ENCODE assay signal across 16 mouse cellular contexts in genomic region chr7:63995255-63995980, GRCm38 (mm10). TPM values are rescaled to one million over a fixed set of nuclear protein-coding genes. Genes with fewer than 3 reads are reported as not detected.
A peak's percentile ranks its signal among the peaks of the same experiment; 100 is the strongest.
DNase-seq lines count a peak whose midpoint lies in the region; ATAC-seq and TF ChIP-seq lines count a peak whose summit lies in the region.
"Had no signal": no experiment of that assay in that cellular context is flagged by ENCODE, and none has a peak within 500 bp of the region (broad histone marks: within the 10 kb centered on the region; RNA-seq: fewer than 3 reads in every experiment).

No protein-coding gene starts in this region.

- no peak overlapping the region; the same call in 1 of the 2 replicates for H3K4me2 ChIP-seq in liver, embryonic 16.5 days (ENCODE audit: low read depth, low read length)
- H3K4me2 ChIP-seq: heart, embryonic 11.5 days; intestine, embryonic 15.5 days; limb, embryonic 12.5 days had no signal

- H3K9me3 ChIP-seq in liver, embryonic 16.5 days (replicated peaks; ENCODE audit: control insufficient read depth, low read length) = no peaks in the 10 kb centered on the region
- H3K9me3 ChIP-seq: intestine, embryonic 15.5 days; limb, embryonic 12.5 days had no signal

- H3K4me1 ChIP-seq in cerebellum, adult 2 months (ENCODE audit: control insufficient read depth, insufficient read depth, low read length) = peaks cover 18% of the 10 kb centered on the region
- H3K4me1 ChIP-seq in bone marrow, adult 2 months (ENCODE audit: control insufficient read depth, insufficient read depth, low read length) = peaks cover 26% of the 10 kb centered on the region
- peaks cover 87% of the 10 kb centered on the region for H3K4me1 ChIP-seq in liver, embryonic 16.5 days (ENCODE audit: control insufficient read depth, low read depth, low read length)
- H3K4me1 ChIP-seq: intestine, embryonic 15.5 days had no signal

- TF ChIP-seq CTCF in cerebellum, adult 2 months (IDR thresholded peaks at IDR 0.05; ENCODE audit: borderline replicate concordance, insufficient read depth, low read depth, low read length) = peak; percentile 29; the same call in 1 of the 2 replicates
- TF ChIP-seq CTCF in layer of hippocampus, adult 2 months (conservative IDR thresholded peaks at IDR 0.05) = peak; percentile 17; the same call in 1 of the 2 replicates
- peak; percentile 30; the same call in 1 of the 2 replicates for TF ChIP-seq CTCF in bone marrow, adult 2 months (IDR thresholded peaks at IDR 0.05; ENCODE audit: control insufficient read depth, insufficient read depth, low read length)

- no peak for DNase-seq in cerebellum, adult 2 months
- DNase-seq in cerebellum, adult 11-12 months = no peak
- no peak for DNase-seq in layer of hippocampus, adult 2 months (ENCODE audit: low spot score in 2 of 2)
- no peak for DNase-seq in layer of hippocampus, adult 9-10 months (ENCODE audit: low spot score)
- DNase-seq in cerebellum, adult 11 months = no peak
- no peak for DNase-seq in left cerebral cortex, postnatal 4 days
- DNase-seq: cerebellum, adult 9-11 months; forebrain, postnatal 0 days; gastrocnemius, postnatal 14 days; lung, postnatal 4 days; midbrain, embryonic 14.5 days had no signal

- no peak overlapping the region for H3K27ac ChIP-seq in cerebellum, adult 2 months (ENCODE audit: insufficient read depth, low read length)
- H3K27ac ChIP-seq in layer of hippocampus, adult 2 months = no peak overlapping the region
- peak overlapping the region; percentile 70 for H3K27ac ChIP-seq in bone marrow, adult 2 months (ENCODE audit: control insufficient read depth, insufficient read depth, low read depth, low read length, poor library complexity)
- H3K27ac ChIP-seq in liver, embryonic 16.5 days (ENCODE audit: low read length) = peak overlapping the region; percentile 90
- H3K27ac ChIP-seq: intestine, embryonic 15.5 days; limb, embryonic 12.5 days had no signal

- intact Hi-C loops in left cerebral cortex, postnatal 4 days (cut with DNase I) = no loop called here

- no peaks in the 10 kb centered on the region for H3K27me3 ChIP-seq in cerebellum, adult 2 months (ENCODE audit: control insufficient read depth, insufficient read depth, low read length)
- no peaks in the 10 kb centered on the region for H3K27me3 ChIP-seq in liver, embryonic 16.5 days (ENCODE audit: control insufficient read depth, insufficient read depth, low read depth, low read length)
- H3K27me3 ChIP-seq: intestine, embryonic 15.5 days; limb, embryonic 12.5 days had no signal

- H3K9ac ChIP-seq in liver, embryonic 16.5 days (ENCODE audit: low read depth, low read length) = peak overlapping the region; percentile 40
- H3K9ac ChIP-seq: forebrain, postnatal 0 days; intestine, embryonic 15.5 days; limb, embryonic 12.5 days had no signal

- H3K36me3 ChIP-seq in liver, embryonic 16.5 days (ENCODE audit: control insufficient read depth, insufficient read depth) = no peaks in the 10 kb centered on the region
- H3K36me3 ChIP-seq: intestine, embryonic 15.5 days; limb, embryonic 12.5 days had no signal

- no peak; the same call in 1 of the 2 replicates for ATAC-seq in liver, embryonic 16.5 days (ENCODE audit: low read depth)
- ATAC-seq: forebrain, postnatal 0 days; intestine, embryonic 15.5 days had no signal

- no peak for TF ChIP-seq POLR2A in cerebellum, adult 2 months (IDR thresholded peaks at IDR 0.05; ENCODE audit: borderline replicate concordance, insufficient read depth, low read length)
- TF ChIP-seq POLR2A in bone marrow, adult 2 months (IDR thresholded peaks at IDR 0.05; ENCODE audit: borderline replicate concordance, control insufficient read depth, low read depth, low read length) = no peak

- WGBS in cerebellum, adult 2 months = 89% methylated on average over 3 of the region's 3 CpGs
- 72% methylated on average over 3 of the region's 3 CpGs for WGBS in bone marrow, adult 2 months
- 55% methylated on average over 3 of the region's 3 CpGs for WGBS in liver, embryonic 16.5 days (ENCODE audit: insufficient replicate concordance)

- H3K4me3 ChIP-seq in cerebellum, adult 2 months (replicated peaks; ENCODE audit: insufficient read depth, low read depth, low read length) = no peak overlapping the region
- no peak overlapping the region for H3K4me3 ChIP-seq in layer of hippocampus, adult 2 months
- no peak overlapping the region for H3K4me3 ChIP-seq in bone marrow, adult 2 months (replicated peaks; ENCODE audit: control insufficient read depth, low read depth, low read length)
- H3K4me3 ChIP-seq in liver, embryonic 16.5 days (ENCODE audit: low read depth, low read length) = no peak overlapping the region
- H3K4me3 ChIP-seq: intestine, embryonic 15.5 days; limb, embryonic 12.5 days had no signal

RNA-seq across cellular contexts. Expression of gene Klf13, which starts 56.7 kb away (rescaled TPM):
- 60.8 and 68.9 TPM in 2 replicates for polyA plus RNA-seq in cerebellum, adult 2 months (2012; rRNA removed)
- 100 to 1,000 TPM; 200 to 216 TPM for total RNA-seq in layer of hippocampus, adult 2 months (2021)
- polyA plus RNA-seq in bone marrow, adult 2 months (2011; ENCODE audit: insufficient read depth, insufficient read length, low replicate concordance, missing spikeins) = 38.0 and 58.7 TPM in 2 replicates
- polyA plus RNA-seq in liver, embryonic 16.5 days (2015; fragmentation: Nextera tagmentation; extraction: Ambion mirVana) = 15.6 and 16.6 TPM in 2 replicates
- 10 to 100 TPM; 72.3 to 73.5 TPM for total RNA-seq in left cerebral cortex, postnatal 4 days (2021)

Comparison
In these comparisons a context has a peak if more than half of its experiments do, and no peak if none do; other contexts are left out.
1. H3K27ac ChIP-seq: peak in bone marrow, adult 2 months (single experiment) and liver, embryonic 16.5 days (single experiment); none in cerebellum, adult 2 months (single experiment) and layer of hippocampus, adult 2 months (single experiment).
2. Peak in every context shown above with its lines, with median percentiles within 50 percentile points of each other: CTCF ChIP-seq.